Mouse (Mus musculus) layer of hippocampus, adult 9-11 months (tissue): Measurements from ENCODE around the gene Adat1.
A peak's percentile ranks its signal among the peaks of the same experiment; 100 is the strongest.

ENCODE experiments used
- DNase-seq: peaks from one replicate; pipeline ENCODE4 v3.0.0; 2022

The Adat1 gene

GRCm38 (mm10) chr8:111967246-111967870 lies 24.7 kb downstream of the Adat1 start:
- no peak for DNase-seq

GRCm38 (mm10) chr8:111964849-111965561 lies 27.1 kb downstream of the Adat1 start:
- no peak for DNase-seq

- no peak for DNase-seq
These were observed 27.8 kb downstream of the Adat1 start for GRCm38 (mm10) chr8:111964351-111964750.

- no peak for DNase-seq
These were observed 28.6 kb downstream of the Adat1 start for GRCm38 (mm10) chr8:111963546-111963945.

- no peak for DNase-seq
These were observed 29.0 kb downstream of the Adat1 start for GRCm38 (mm10) chr8:111963091-111963490.

GRCm38 (mm10) chr8:111962589-111962988 lies 29.5 kb downstream of the Adat1 start:
- DNase-seq = no peak

GRCm38 (mm10) chr8:111961330-111961729 lies 30.8 kb downstream of the Adat1 start:
- DNase-seq = no peak

- DNase-seq = no peak
These were observed 31.3 kb downstream of the Adat1 start for GRCm38 (mm10) chr8:111960591-111961321.

- DNase-seq = no peak
These were observed 34.9 kb downstream of the Adat1 start for GRCm38 (mm10) chr8:111957231-111957630.

- DNase-seq = no peak
These were observed 36.2 kb downstream of the Adat1 start for GRCm38 (mm10) chr8:111955879-111956278.

- DNase-seq = no peak
These were observed 37.1 kb downstream of the Adat1 start for GRCm38 (mm10) chr8:111954844-111955594.

GRCm38 (mm10) chr8:111951936-111952335 lies 40.2 kb downstream of the Adat1 start:
- no peak for DNase-seq

GRCm38 (mm10) chr8:111951317-111951716 lies 40.8 kb downstream of the Adat1 start:
- DNase-seq = peak; percentile 78

GRCm38 (mm10) chr8:111950846-111951245 lies 41.3 kb downstream of the Adat1 start:
- DNase-seq = no peak

GRCm38 (mm10) chr8:111947954-111948353 lies 44.1 kb downstream of the Adat1 start:
- no peak for DNase-seq

GRCm38 (mm10) chr8:111947144-111947543 lies 45.0 kb downstream of the Adat1 start:
- DNase-seq = no peak

- DNase-seq = no peak
These were observed 48.6 kb downstream of the Adat1 start for GRCm38 (mm10) chr8:111943544-111943943.

GRCm38 (mm10) chr8:111941101-111941454 lies 51.0 kb downstream of the Adat1 start:
- DNase-seq = no peak

- peak; percentile 99 for DNase-seq
These were observed 51.7 kb downstream of the Adat1 start, which contains the start of gene Gabarapl2 for GRCm38 (mm10) chr8:111940171-111941100. Gene Gabarapl2, plus strand, starts transcription at chr8:111940703.

GRCm38 (mm10) chr8:111939516-111940142 lies 52.5 kb downstream of the Adat1 start:
- peak; percentile 30 for DNase-seq
